Mouse (Mus musculus) kidney, adult 2 months (tissue): Measurements from ENCODE around the gene Ptprh. TPM values are rescaled to one million over a fixed set of nuclear protein-coding genes. Genes with fewer than 3 reads are reported as not detected.
"Not testable (repeated sequence)": the region's sequence is repeated elsewhere in the genome, so short reads cannot be mapped to it uniquely, and the experiment has no call there.

ENCODE experiments used
- DNase-seq: peaks from one replicate; pipeline ENCODE4 v3.0.0; 2021
- H3K27ac ChIP-seq: fragments of 200-500 bp; 2 replicates; pipeline ENCODE4 v1.5.1; 2012; ENCODE audit warnings: low read depth, low read length, control low read depth, inconsistent platforms; ENCODE audit not compliant: insufficient read depth
- H3K27me3 ChIP-seq: fragments of 200-500 bp; replicated peaks from 2 replicates; pipeline ENCODE4 v1.6.1; 2012; ENCODE audit warnings: mild to moderate bottlenecking, moderate library complexity, low read length, inconsistent platforms; ENCODE audit not compliant: control insufficient read depth, insufficient read depth
- H3K36me3 ChIP-seq: fragments of 200-500 bp; 2 replicates; pipeline ENCODE4 v1.6.1; 2012; ENCODE audit warnings: mild to moderate bottlenecking, moderate library complexity, low read length, inconsistent platforms; ENCODE audit not compliant: control insufficient read depth, insufficient read depth
- H3K4me1 ChIP-seq: fragments of 200-500 bp; 2 replicates; pipeline ENCODE4 v1.6.1; 2011; ENCODE audit warnings: low read length; ENCODE audit not compliant: control insufficient read depth, insufficient read depth
- H3K4me3 ChIP-seq: fragments of 200-500 bp; 2 replicates; pipeline ENCODE4 v1.5.1; 2011; ENCODE audit warnings: mild to moderate bottlenecking, low read depth, low read length, control low read depth; ENCODE audit not compliant: insufficient read depth
- CTCF ChIP-seq: fragments of 200-500 bp; conservative IDR thresholded peaks from 2 replicates; pipeline ENCODE4 v1.5.1; 2011; ENCODE audit warnings: low read depth, mild to moderate bottlenecking, control low read depth, low read length, moderate library complexity, mixed read lengths; ENCODE audit not compliant: insufficient read depth, insufficient read length
- POLR2A ChIP-seq: fragments of 200-500 bp; IDR thresholded peaks from one replicate; pipeline ENCODE4 v1.6.1; 2011; ENCODE audit warnings: low read depth, low read length, control low read depth
- WGBS: fragments of 180-500 bp; shearing (Covaris S2); methylation state at CpG from one replicate; pipeline ENCODE4 v1.1.7; 2018; 5-methylcytosine and 5-hydroxymethylcytosine counted together
- polyA plus RNA-seq: library from polyadenylated mRNA; depleted of rRNA; stranded (reverse); fragments of >200 nt; gene quantifications from 2 replicates; pipeline ENCODE4 v1.2.3, GENCODE M21; 2012

Ptprh gene
- polyA plus RNA-seq, 1 experiment: 0.22 TPM

DNA sequence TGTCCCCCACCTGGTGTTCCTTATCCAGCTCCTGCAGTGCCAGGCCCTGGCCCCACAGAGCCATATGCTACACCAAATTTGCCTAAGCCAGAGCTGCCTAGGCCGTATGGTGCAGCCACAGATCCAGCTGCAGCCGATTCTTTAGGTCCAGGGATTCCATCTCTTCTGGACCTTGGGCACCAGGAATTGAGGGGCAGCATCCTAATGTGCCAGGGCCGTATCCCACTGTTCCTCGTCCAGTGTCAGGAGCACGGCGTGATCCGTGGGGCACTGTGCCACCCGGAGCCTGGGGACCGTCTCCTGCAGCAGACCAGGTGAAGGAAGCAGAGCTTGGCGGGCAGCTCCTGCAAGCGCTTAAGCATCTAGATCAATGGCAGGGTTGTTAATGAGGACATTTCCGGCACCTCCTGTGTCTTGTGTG, 8.1 kb upstream of the Ptprh start:
- H3K36me3 ChIP-seq: no peaks in the 10 kb centered on the region
- no peak overlapping the region for H3K4me3 ChIP-seq
- no peaks in the 10 kb centered on the region for H3K4me1 ChIP-seq
- TF ChIP-seq POLR2A (no peak), CTCF (no peak)
- no peak for DNase-seq
- H3K27ac ChIP-seq: no peak overlapping the region
- 84% methylated on average over 12 of the region's 12 CpGs for WGBS
- H3K27me3 ChIP-seq: no peaks in the 10 kb centered on the region

GRCm38 (mm10) chr7:4611511-4611910, 7.7 kb upstream of the Ptprh start:
- Histone ChIP-seq H3K27me3 (no peaks in the 10 kb centered on the region), H3K4me1 (no peaks in the 10 kb centered on the region), H3K27ac (no peak overlapping the region), H3K4me3 (no peak overlapping the region), H3K36me3 (no peaks in the 10 kb centered on the region)
- 88% methylated on average over 12 of the region's 12 CpGs for WGBS
- no peak for TF ChIP-seq POLR2A
- no peak for TF ChIP-seq CTCF
- DNase-seq: no peak

DNA sequence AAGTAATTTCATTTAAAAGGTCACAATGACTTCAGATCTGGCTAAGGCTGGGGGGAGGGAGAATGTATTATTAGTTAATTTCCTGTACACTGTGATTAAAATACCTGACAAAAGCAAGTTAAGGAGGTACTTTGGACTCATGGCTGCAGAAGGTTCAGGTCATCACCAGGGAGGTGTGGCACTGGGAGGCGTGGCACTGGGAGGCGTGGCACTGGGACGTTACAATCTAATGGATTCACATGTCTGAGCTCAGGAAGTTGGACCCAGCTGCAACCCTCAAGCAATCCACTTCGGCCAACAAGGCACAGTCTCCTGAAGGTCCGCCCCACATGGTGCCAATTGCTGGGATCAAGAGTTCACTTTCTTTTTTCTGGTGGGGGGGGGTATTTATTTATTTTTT, 4.2 kb upstream of the Ptprh start:
- WGBS: 45% methylated on average over 5 of the region's 5 CpGs
- H3K36me3 ChIP-seq: no peaks in the 10 kb centered on the region
- no peak overlapping the region for H3K4me3 ChIP-seq
- no peak for TF ChIP-seq CTCF
- TF ChIP-seq POLR2A: no peak
- H3K27ac ChIP-seq: no peak overlapping the region
- DNase-seq: peak; percentile 80
- H3K4me1 ChIP-seq: no peaks in the 10 kb centered on the region
- H3K27me3 ChIP-seq: no peaks in the 10 kb centered on the region

DNA sequence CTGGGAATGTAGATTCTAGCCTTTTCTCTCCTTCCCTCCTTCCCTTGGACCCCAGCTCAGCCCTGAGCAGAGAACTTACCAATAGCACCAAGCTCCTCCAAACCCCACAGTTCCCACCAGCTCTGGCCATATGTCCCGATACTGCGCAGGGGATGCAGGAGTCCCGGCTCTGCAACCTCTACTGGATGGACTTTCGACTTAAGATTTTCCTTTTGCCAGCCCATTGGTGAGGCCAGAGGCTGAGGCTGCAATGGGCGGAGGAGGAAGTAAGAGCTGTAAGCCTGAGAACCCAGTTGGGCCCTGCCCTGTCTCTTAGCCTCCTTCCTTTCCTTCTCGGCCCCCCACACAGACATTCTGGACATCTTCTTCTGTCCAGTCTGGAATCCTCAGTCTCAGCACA, 872 bp downstream of the Ptprh start:
- TF ChIP-seq POLR2A (no peak), CTCF (no peak)
- WGBS: 79% methylated on average over 6 of the region's 6 CpGs
- Histone ChIP-seq H3K36me3 (no peaks in the 10 kb centered on the region), H3K4me3 (no peak overlapping the region), H3K4me1 (no peaks in the 10 kb centered on the region), H3K27ac (no peak overlapping the region), H3K27me3 (no peaks in the 10 kb centered on the region)
- no peak for DNase-seq

GRCm38 (mm10) chr7:4597046-4597445, 6.8 kb downstream of the Ptprh start:
- DNase-seq, H3K36me3 ChIP-seq, H3K27ac ChIP-seq, H3K4me1 ChIP-seq, H3K27me3 ChIP-seq, H3K4me3 ChIP-seq: not testable (repeated sequence)
- 62% methylated on average over 4 of the region's 4 CpGs for WGBS

- not testable (repeated sequence) for H3K36me3 ChIP-seq, H3K27me3 ChIP-seq, DNase-seq, H3K4me1 ChIP-seq, H3K4me3 ChIP-seq, H3K27ac ChIP-seq
- 91% methylated on average over 3 of the region's 3 CpGs for WGBS
Observed at GRCm38 (mm10) chr7:4581481-4581880, 22.4 kb downstream of the Ptprh start.

- not testable (repeated sequence) for H3K4me3 ChIP-seq, H3K27me3 ChIP-seq
- WGBS: 61% methylated on average over 2 of the region's 2 CpGs
Observed at GRCm38 (mm10) chr7:4572361-4572760, 31.5 kb downstream of the Ptprh start.

DNA sequence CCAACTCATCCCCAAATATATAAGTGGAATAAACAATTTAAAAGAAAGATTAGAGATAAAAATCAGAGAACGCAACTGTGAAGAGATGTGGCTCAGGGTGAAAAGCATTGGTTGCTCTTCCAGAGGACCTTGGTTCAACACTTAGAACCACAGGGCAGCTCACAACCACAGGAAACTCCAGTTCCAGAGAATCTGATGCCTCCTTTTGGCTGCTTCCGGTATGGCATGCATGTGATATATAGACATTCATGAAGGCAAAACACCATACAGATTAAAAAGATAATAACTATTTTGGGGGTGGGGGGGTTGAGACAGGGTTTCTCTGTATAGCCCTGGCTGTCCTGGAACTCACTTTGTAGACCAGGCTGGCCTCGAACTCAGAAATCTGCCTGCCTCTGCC, 41.2 kb downstream of the Ptprh start:
- H3K4me3 ChIP-seq: no peak overlapping the region
- no peaks in the 10 kb centered on the region for H3K36me3 ChIP-seq
- no peak for DNase-seq
- TF ChIP-seq POLR2A (no peak), CTCF (no peak)
- no peaks in the 10 kb centered on the region for H3K27me3 ChIP-seq
- H3K27ac ChIP-seq: no peak overlapping the region
- no peaks in the 10 kb centered on the region for H3K4me1 ChIP-seq
- 94% methylated on average over 3 of the region's 3 CpGs for WGBS

More at GRCm38 (mm10) chr7:4572361-4572760, 31.5 kb downstream of the Ptprh start:
- not testable (repeated sequence) for DNase-seq, H3K36me3 ChIP-seq, H3K27ac ChIP-seq, H3K4me1 ChIP-seq
